Mouse (Mus musculus): ENCODE measurements around the gene Boll. TPM values are rescaled to one million over a fixed set of nuclear protein-coding genes. Genes with fewer than 3 reads are reported as not detected.
"Not testable (repeated sequence)": the region's sequence is repeated elsewhere in the genome, so short reads cannot be mapped to it uniquely, and the experiment has no call there.

The Boll gene
- polyA plus RNA-seq, 1 experiment from 2014 or later, result 0.39 TPM

DNA sequence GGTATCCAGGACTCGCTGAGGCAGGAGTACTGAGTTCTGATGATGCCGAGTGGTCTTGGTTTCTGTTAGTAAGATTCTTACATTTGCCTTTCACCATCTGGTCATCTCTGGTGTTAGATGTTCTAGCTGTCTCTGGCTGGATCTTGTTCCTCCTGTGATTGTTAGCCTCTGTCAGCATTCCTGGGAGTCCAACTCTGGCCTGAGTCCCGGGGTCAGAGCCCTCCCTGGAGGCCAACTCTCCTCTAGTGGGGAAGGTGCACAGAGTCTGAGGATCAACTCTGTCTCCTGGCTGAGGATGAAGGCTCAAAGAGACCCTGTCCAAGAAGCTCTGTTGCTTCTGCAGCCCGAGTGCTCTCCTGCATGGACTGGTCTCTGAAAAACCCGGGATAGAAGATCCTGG, 37.8 kb downstream of the Boll start:
- 80% methylated on average over 5 of the region's 5 CpGs for WGBS

DNA sequence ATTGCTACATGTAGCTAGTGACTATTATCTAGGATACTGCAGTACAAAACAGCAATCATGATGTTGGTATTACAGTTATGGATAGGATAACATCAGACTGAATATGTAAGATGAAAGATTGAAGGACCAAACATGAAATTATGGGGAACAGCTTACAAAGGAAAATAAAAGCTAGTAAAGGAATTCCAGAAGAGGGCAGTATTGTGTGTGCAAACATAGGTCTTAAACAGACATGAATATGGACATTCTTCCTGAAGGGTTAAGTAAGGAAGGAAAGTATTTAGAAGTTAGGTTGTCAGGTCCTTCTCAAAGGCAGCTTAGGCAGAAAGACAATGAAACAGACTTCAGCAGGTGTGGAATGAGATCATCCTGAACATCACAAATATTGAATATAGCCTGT, 62.2 kb downstream of the Boll start:
- Histone ChIP-seq H3K27me3 (ENCODE audit: control insufficient read depth, insufficient read depth, low read length) (no peaks in the 10 kb centered on the region), H3K36me3 (ENCODE audit: control insufficient read depth, insufficient read depth, low read length) (no peaks in the 10 kb centered on the region), H3K27ac (replicated peaks in 1 of 2; ENCODE audit: control insufficient read depth in 1 of 2, insufficient read depth in 1 of 2, low read depth in 2 of 2, low read length in 2 of 2) (no peak overlapping the region), H3K4me3 (ENCODE audit: control insufficient read depth in 1 of 2, insufficient read depth in 1 of 2, low read depth in 1 of 2, low read length in 2 of 2) (no peak overlapping the region), H3K4me2 (ENCODE audit: low read length) (no peak overlapping the region), H3K4me1 (ENCODE audit: control insufficient read depth in 2 of 2, insufficient read depth in 2 of 2, low read length in 2 of 2) (peaks cover 0 to 2% of the 10 kb centered on the region in 2 experiments; a peak in 1 of 4 replicates), H3K9me3 (ENCODE audit: control insufficient read depth, low read length) (no peaks in the 10 kb centered on the region), H3K9ac (ENCODE audit: low read length) (no peak overlapping the region)
- ATAC-seq (ENCODE audit: insufficient number of reproducible peaks, insufficient read depth, low FRiP score, low read depth), result no peak

More for the DNA sequence above, 37.8 kb downstream of the Boll start:
- H3K4me3 ChIP-seq (ENCODE audit: control insufficient read depth in 1 of 2, insufficient read depth in 1 of 2, low read depth in 1 of 2, low read length in 2 of 2); H3K27me3 ChIP-seq (ENCODE audit: control insufficient read depth, insufficient read depth, low read length); ATAC-seq (ENCODE audit: insufficient number of reproducible peaks, insufficient read depth, low FRiP score, low read depth); H3K27ac ChIP-seq (replicated peaks in 1 of 2; ENCODE audit: control insufficient read depth in 1 of 2, insufficient read depth in 1 of 2, low read depth in 2 of 2, low read length in 2 of 2); H3K4me2 ChIP-seq (ENCODE audit: low read length); H3K9me3 ChIP-seq (ENCODE audit: control insufficient read depth, low read length); H3K4me1 ChIP-seq (ENCODE audit: control insufficient read depth in 2 of 2, insufficient read depth in 2 of 2, low read length in 2 of 2); H3K9ac ChIP-seq (ENCODE audit: low read length); H3K36me3 ChIP-seq (ENCODE audit: control insufficient read depth, insufficient read depth, low read length): not testable (repeated sequence)

GRCm38 (mm10) chr1:55279081-55279480, 84.2 kb downstream of the Boll start:
- ATAC-seq (ENCODE audit: insufficient number of reproducible peaks, insufficient read depth, low FRiP score, low read depth), result no peak
- Histone ChIP-seq H3K9me3 (ENCODE audit: control insufficient read depth, low read length) (no peaks in the 10 kb centered on the region), H3K4me1 (ENCODE audit: control insufficient read depth in 2 of 2, insufficient read depth in 2 of 2, low read length in 2 of 2) (no peaks in the 10 kb centered on the region), H3K27me3 (ENCODE audit: control insufficient read depth, insufficient read depth, low read length) (no peaks in the 10 kb centered on the region), H3K4me2 (ENCODE audit: low read length) (no peak overlapping the region), H3K4me3 (ENCODE audit: control insufficient read depth in 1 of 2, insufficient read depth in 1 of 2, low read depth in 1 of 2, low read length in 2 of 2) (no peak overlapping the region), H3K27ac (replicated peaks in 1 of 2; ENCODE audit: control insufficient read depth in 1 of 2, insufficient read depth in 1 of 2, low read depth in 2 of 2, low read length in 2 of 2) (no peak overlapping the region), H3K9ac (ENCODE audit: low read length) (no peak overlapping the region), H3K36me3 (ENCODE audit: control insufficient read depth, insufficient read depth, low read length) (no peaks in the 10 kb centered on the region)
- WGBS, result 74% methylated on average over 9 of the region's 9 CpGs

DNA sequence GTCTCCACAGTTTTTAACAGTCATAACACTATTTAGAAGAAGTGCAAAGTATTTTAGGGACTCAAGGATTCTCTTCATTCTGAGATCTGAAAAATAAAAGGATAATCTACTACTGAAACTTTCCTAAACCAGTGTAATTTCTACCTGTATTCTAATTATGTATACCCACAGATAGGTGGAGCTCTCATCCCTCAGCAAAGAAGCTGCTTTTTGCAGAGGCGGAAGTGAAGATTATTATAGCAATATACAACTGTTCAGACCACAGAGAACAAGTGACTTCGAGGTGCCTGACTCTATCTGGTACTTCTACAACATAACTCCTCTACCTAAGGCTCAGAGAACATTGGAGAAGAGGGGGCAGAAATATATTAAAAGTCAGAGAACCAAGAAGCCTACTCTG, 97.8 kb downstream of the Boll start:
- Histone ChIP-seq H3K27me3 (ENCODE audit: control insufficient read depth, insufficient read depth, low read length) (no peaks in the 10 kb centered on the region), H3K4me1 (ENCODE audit: control insufficient read depth in 2 of 2, insufficient read depth in 2 of 2, low read length in 2 of 2) (no peaks in the 10 kb centered on the region), H3K27ac (replicated peaks in 1 of 2; ENCODE audit: control insufficient read depth in 1 of 2, insufficient read depth in 1 of 2, low read depth in 2 of 2, low read length in 2 of 2) (no peak overlapping the region), H3K4me3 (ENCODE audit: control insufficient read depth in 1 of 2, insufficient read depth in 1 of 2, low read depth in 1 of 2, low read length in 2 of 2) (no peak overlapping the region), H3K36me3 (ENCODE audit: control insufficient read depth, insufficient read depth, low read length) (no peaks in the 10 kb centered on the region), H3K9ac (ENCODE audit: low read length) (no peak overlapping the region), H3K4me2 (ENCODE audit: low read length) (no peak overlapping the region), H3K9me3 (ENCODE audit: control insufficient read depth, low read length) (no peaks in the 10 kb centered on the region)
- ATAC-seq (ENCODE audit: insufficient number of reproducible peaks, insufficient read depth, low FRiP score, low read depth), result no peak
- WGBS, result 64% methylated on average over 2 of the region's 2 CpGs

GRCm38 (mm10) chr1:55264385-55264784, 98.9 kb downstream of the Boll start:
- no peak for ATAC-seq (ENCODE audit: insufficient number of reproducible peaks, insufficient read depth, low FRiP score, low read depth)
- H3K4me1 ChIP-seq (ENCODE audit: control insufficient read depth in 2 of 2, insufficient read depth in 2 of 2, low read length in 2 of 2), result no peaks in the 10 kb centered on the region
- H3K9ac ChIP-seq (ENCODE audit: low read length), result no peak overlapping the region
- no peak overlapping the region for H3K4me2 ChIP-seq (ENCODE audit: low read length)
- H3K27ac ChIP-seq (replicated peaks in 1 of 2; ENCODE audit: control insufficient read depth in 1 of 2, insufficient read depth in 1 of 2, low read depth in 2 of 2, low read length in 2 of 2), result no peak overlapping the region
- H3K36me3 ChIP-seq (ENCODE audit: control insufficient read depth, insufficient read depth, low read length), result no peaks in the 10 kb centered on the region
- no peaks in the 10 kb centered on the region for H3K27me3 ChIP-seq (ENCODE audit: control insufficient read depth, insufficient read depth, low read length)
- H3K4me3 ChIP-seq (ENCODE audit: control insufficient read depth in 1 of 2, insufficient read depth in 1 of 2, low read depth in 1 of 2, low read length in 2 of 2), result no peak overlapping the region
- WGBS, result 11% methylated on average over 2 of the region's 2 CpGs
- no peaks in the 10 kb centered on the region for H3K9me3 ChIP-seq (ENCODE audit: control insufficient read depth, low read length)

DNA sequence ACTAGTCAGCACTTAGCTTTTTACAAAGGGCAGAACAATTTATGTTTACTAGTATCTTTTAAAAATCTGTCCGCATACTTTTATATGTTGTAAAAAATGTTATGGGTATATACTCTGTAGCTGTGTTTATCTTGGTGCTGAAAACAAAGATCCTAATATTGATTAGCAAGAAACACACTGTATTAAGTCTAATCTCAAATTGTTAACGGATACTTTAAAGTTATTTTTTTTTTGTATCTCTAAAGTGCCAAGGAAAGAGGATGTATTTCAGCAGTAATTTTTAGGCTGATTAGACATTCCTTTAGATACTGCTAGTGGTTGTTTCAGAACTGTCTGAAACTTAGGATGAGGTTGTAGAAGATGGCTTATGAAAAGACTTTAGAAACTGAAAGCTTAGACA, 116.9 kb downstream of the Boll start:
- H3K36me3 ChIP-seq (ENCODE audit: control insufficient read depth, insufficient read depth, low read length), result no peaks in the 10 kb centered on the region
- no peak overlapping the region for H3K4me3 ChIP-seq (ENCODE audit: control insufficient read depth in 1 of 2, insufficient read depth in 1 of 2, low read depth in 1 of 2, low read length in 2 of 2)
- no peak overlapping the region for H3K9ac ChIP-seq (ENCODE audit: low read length)
- H3K27ac ChIP-seq (replicated peaks in 1 of 2; ENCODE audit: control insufficient read depth in 1 of 2, insufficient read depth in 1 of 2, low read depth in 2 of 2, low read length in 2 of 2), result no peak overlapping the region
- H3K4me1 ChIP-seq (ENCODE audit: control insufficient read depth in 2 of 2, insufficient read depth in 2 of 2, low read length in 2 of 2), result no peaks in the 10 kb centered on the region
- H3K9me3 ChIP-seq (ENCODE audit: control insufficient read depth, low read length), result no peaks in the 10 kb centered on the region
- ATAC-seq (ENCODE audit: insufficient number of reproducible peaks, insufficient read depth, low FRiP score, low read depth), result no peak
- no peaks in the 10 kb centered on the region for H3K27me3 ChIP-seq (ENCODE audit: control insufficient read depth, insufficient read depth, low read length)
- WGBS, result 75% methylated on average over 2 of the region's 2 CpGs
- no peak overlapping the region for H3K4me2 ChIP-seq (ENCODE audit: low read length)

DNA sequence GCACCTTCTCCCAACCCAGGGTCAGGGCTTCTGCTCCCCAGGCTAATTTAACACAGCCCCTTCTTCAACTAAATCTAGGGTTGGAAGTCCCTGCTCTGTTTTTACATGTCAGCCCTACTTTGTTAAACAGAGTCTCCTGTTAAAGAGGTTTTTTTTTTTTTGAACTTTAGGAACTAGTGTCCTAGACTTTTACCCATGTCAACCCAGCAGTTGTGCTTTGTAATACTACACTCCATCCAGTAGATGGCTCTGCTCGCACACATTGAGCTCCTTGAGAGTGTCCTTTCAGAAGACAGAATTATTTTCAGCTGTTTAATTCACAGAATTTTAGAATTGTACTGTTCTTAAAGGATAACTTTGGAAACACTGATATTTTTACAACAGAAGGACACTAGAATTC, 124.0 kb downstream of the Boll start:
- ATAC-seq (ENCODE audit: insufficient number of reproducible peaks, insufficient read depth, low FRiP score, low read depth), result no peak
- peak overlapping the region; percentile 86; the same call in 1 of the 2 replicates for H3K9ac ChIP-seq (ENCODE audit: low read length)

DNA sequence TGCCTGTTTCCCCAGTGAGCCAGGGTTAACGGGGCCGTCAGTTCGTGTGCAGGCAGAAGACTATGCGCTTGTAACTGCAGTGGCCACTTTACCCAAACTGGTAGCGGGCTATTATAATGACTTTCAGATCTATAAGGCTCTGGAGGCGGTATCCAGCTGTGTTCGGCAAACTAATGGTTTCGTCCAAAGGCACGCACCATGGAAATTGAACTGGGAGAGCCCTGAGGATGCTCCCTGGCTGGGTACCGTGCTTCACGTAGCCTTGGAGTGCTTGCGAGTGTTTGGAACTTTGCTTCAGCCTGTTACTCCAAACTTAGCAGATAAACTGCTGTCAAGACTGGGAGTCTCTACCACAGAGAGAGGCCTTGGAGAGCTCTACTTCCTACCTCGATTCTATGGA, 124.8 kb downstream of the Boll start:
- H3K9me3 ChIP-seq (ENCODE audit: control insufficient read depth, low read length), result no peaks in the 10 kb centered on the region
- H3K27ac ChIP-seq (replicated peaks in 1 of 2; ENCODE audit: control insufficient read depth in 1 of 2, insufficient read depth in 1 of 2, low read depth in 2 of 2, low read length in 2 of 2), result no peak overlapping the region
- H3K4me3 ChIP-seq (ENCODE audit: control insufficient read depth in 1 of 2, insufficient read depth in 1 of 2, low read depth in 1 of 2, low read length in 2 of 2), result peak overlapping the region; percentile 88 to 99
- H3K9ac ChIP-seq (ENCODE audit: low read length), result peak overlapping the region; percentile 86
- H3K4me1 ChIP-seq (ENCODE audit: control insufficient read depth in 2 of 2, insufficient read depth in 2 of 2, low read length in 2 of 2), result peaks cover 5 to 15% of the 10 kb centered on the region in 2 experiments; a peak in 3 of 4 replicates
- H3K27me3 ChIP-seq (ENCODE audit: control insufficient read depth, insufficient read depth, low read length), result no peaks in the 10 kb centered on the region
- no peaks in the 10 kb centered on the region for H3K36me3 ChIP-seq (ENCODE audit: control insufficient read depth, insufficient read depth, low read length)
- 36% methylated on average over 13 of the region's 13 CpGs for WGBS
- ATAC-seq (ENCODE audit: insufficient number of reproducible peaks, insufficient read depth, low FRiP score, low read depth), result no peak
- peak overlapping the region; percentile 99 for H3K4me2 ChIP-seq (ENCODE audit: low read length)

More for the DNA sequence above, 124.0 kb downstream of the Boll start:
- Histone ChIP-seq H3K9me3 (ENCODE audit: control insufficient read depth, low read length) (no peaks in the 10 kb centered on the region), H3K4me1 (ENCODE audit: control insufficient read depth in 2 of 2, insufficient read depth in 2 of 2, low read length in 2 of 2) (peaks cover 5 to 15% of the 10 kb centered on the region in 2 experiments; a peak in 3 of 4 replicates), H3K27me3 (ENCODE audit: control insufficient read depth, insufficient read depth, low read length) (no peaks in the 10 kb centered on the region), H3K27ac (replicated peaks in 1 of 2; ENCODE audit: control insufficient read depth in 1 of 2, insufficient read depth in 1 of 2, low read depth in 2 of 2, low read length in 2 of 2) (no peak overlapping the region), H3K4me2 (ENCODE audit: low read length) (peak overlapping the region; percentile 99), H3K4me3 (ENCODE audit: control insufficient read depth in 1 of 2, insufficient read depth in 1 of 2, low read depth in 1 of 2, low read length in 2 of 2) (peak overlapping the region in 1 of 2 experiments; percentile 88; a peak in 2 of 4 replicates), H3K36me3 (ENCODE audit: control insufficient read depth, insufficient read depth, low read length) (no peaks in the 10 kb centered on the region)
- 2% methylated on average over 1 of the region's 1 CpGs for WGBS
